Mouse (Mus musculus): ENCODE data around the gene Gm45713.
"Not testable (repeated sequence)": the region's sequence is repeated elsewhere in the genome, so short reads cannot be mapped to it uniquely, and the experiment has no call there.

Gene Gm45713

DNA sequence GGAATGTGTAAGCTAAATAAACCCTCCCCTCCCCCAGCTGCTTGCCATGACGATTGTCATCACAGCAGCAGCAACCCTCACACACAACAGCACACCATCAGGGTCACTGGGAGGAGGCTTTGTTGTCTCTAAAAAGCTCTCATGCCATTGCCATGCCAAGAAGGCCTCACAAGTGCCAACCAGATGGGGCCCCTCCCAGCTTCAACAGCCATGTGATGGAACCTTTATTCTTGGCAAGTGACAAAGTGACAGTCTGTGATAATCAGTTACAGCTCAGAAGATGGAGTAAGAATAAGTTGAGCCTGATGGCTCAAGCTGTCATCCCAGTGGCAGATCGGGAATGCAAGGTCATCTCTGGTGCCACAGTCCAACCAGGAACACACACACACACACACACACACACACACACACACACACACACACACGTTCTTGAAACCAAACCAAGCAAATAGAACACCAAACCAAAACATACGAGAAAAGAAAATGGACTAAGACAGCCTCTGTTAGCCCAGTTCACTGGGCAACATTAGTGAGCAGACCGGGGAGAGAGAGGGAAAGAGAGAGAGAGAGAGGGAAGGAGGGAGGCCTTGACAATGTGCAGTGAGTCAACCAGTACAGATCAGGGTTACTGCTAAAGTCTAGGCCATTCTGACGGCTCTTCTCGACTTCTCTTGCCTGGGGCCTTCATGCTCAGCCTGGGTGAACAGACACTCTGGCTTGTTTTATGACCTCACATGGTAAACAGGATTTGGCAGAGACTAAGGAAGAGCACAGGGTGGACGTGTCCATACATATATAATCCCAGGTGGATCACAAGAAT lies 4.1 kb upstream of the Gm45713 start:
- peak; percentile 28 for DNase-seq

DNA sequence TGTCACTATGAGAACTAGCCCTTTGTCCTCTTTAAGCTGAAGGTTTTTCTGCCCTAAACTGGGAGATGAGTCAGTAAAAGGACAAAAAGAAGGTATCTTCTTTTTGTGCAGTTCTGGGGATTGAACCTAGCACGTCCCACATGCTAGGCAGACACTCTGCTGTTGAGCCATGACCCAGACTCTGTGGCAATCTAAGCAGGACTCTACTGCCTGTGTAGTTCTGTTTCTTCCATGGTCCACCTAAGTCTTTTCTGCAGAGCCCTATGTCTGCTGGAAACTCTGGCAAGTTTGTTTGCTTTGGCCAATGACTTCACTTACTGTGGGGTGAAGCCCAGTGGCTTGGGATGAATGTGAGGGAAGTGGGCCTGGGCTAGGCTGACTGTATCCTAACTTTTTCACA lies 2.4 kb upstream of the Gm45713 start:
- no peak for DNase-seq

GRCm38 (mm10) chr7:45137171-45138006 lies 1.4 kb upstream of the Gm45713 start:
- DNase-seq: peak; percentile 41

GRCm38 (mm10) chr7:45135370-45135769 lies 661 bp downstream of the Gm45713 start:
- DNase-seq: no peak

GRCm38 (mm10) chr7:45134544-45135026 lies 1.4 kb downstream of the Gm45713 start:
- peak; percentile 58 for DNase-seq

GRCm38 (mm10) chr7:45133446-45134159 lies 2.4 kb downstream of the Gm45713 start:
- peak; percentile 36 for DNase-seq

- peak; percentile 51 for DNase-seq
These were observed 4.2 kb downstream of the Gm45713 start for GRCm38 (mm10) chr7:45131850-45132249.

- DNase-seq: peak; percentile 64
These were observed 6.1 kb downstream of the Gm45713 start for GRCm38 (mm10) chr7:45129776-45130512.

DNA sequence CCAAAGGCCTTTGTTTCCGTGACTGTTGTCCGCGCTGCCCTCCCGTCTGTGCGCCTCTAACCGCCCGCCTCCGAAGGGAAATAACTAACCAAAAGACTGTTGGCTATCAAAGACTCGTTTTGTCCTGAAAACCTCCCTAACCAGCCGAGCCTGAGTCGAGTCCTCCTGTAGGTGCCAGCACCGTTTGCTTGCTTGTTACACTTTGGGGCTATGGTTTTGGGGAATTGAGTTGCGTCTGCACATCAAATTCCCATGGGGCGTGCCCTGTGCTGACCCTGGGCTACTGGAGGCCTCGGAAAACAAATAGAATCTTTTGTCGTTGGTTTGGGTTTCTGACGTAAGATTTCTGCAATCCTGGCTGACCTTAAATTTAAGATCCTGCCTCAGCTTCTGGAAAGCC lies 6.7 kb downstream of the Gm45713 start:
- no peak for DNase-seq

GRCm38 (mm10) chr7:45128624-45129246 lies 7.3 kb downstream of the Gm45713 start, which contains the start of gene Rpl13a:
Gene Rpl13a, minus strand, starts transcription at chr7:45128761.
- DNase-seq: peak; percentile 100

DNA sequence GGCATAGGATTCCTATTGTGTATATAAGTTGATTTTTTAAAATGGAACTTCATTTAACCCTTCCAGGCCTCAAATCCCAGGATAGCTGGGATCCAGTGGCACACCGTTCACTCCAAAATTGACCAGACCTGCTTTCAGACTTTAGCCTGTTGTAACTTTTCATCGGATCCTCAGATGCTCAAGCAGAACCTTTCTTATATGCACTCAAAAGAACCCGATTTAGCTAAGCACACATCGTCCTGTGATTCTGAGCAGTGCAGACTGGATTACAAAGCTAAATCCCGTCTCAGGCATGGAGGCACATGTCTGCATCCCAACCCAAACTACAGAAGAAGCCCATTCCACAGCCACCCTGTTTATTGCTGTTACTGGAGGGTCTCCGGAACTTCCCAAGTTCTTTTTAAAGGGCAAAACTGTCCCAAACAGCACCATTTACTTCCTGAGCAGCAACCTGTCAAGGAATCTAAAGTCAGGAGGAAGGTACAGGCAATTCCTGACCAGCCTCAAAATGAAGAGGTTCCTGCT lies 8.3 kb downstream of the Gm45713 start:
- no peak for DNase-seq

DNA sequence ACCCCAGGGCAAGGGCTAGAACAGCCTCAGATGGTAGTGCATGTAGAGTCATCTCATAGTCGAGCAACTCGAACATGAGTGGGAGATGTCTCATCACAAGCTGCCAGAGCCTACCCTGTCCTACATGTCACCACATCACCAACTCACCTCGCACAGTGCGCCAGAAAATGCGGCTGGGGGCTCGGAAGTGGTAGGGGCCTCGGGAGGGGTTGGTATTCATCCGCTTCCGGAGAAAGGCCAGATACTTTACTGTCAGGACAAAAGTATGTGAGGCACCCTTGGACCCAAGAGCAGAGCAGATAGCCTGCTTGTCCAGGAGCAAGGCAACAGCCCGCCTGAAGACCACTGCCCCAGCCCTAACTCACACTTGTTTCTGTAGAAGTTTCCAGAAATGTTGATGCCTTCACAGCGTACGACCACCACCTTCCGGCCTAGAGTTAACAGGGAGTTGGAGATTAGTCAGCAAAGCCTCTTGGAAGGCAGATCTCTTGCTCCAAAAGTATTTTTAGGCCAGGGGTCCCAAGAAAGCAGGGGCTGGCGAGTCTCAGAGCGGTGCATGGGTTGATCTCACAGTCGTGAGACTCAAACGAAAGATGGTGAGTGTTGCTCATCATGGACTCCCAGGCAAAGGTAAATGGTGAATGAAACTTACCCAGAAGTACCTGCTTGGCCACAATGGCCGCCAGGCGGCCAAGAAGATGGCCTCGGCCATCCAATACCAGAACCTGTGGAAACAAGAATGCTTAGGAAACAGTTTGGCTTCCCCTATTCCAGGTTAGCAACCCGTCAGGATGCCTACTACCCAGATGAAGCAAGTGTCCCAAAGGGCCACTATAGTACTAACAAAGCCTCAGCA lies 9.0 kb downstream of the Gm45713 start:
- no peak for DNase-seq

DNA sequence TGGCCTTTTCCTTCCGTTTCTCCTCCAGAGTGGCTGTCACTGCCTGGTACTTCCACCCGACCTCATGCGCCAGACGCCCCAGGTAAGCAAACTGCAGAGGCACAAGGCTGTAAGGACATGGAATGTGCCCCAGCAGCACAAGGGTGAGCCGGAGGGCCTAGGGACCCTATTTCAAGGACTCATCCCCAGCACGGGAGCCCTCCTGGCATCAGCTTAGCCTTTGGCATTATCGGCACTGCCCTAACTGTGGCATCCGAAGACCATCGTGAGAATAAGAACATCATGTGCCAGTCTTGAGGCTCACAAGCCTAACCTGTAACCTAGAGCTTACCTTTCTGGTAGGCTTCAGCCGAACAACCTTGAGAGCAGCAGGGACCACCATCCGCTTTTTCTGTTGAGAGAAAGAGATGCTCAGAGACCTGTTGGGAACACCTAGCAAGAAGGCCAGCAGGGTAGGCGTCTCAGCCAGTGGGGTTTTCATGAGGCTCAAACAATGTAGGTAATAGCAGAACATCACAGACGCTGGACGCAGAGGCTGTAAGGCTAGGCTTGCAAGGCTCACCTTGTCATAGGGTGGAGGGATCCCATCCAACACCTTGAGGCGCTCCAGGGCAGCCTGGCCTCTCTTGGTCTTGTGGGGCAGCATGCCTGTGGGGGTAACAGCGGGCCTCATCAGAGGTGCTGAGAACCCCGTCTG lies 9.7 kb downstream of the Gm45713 start:
- peak; percentile 53 for DNase-seq

DNA sequence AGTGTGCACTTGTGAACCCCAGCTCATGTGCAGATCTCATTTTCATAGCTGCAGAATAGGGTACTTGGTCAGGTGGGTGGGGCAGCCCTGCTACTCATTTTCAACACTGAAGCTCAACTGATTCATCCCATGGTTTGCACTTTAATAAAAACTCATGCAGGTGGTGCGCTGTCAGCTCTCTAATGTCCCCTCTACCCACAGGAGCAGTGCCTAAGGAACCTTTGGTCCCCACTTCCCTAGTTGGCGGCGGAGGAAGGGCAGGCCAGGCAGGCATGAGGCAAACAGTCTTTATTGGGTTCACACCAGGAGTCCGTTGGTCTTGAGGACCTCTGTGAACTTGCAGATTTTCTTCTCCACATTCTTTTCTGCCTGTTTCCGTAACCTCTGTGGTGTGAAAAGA lies 10.4 kb downstream of the Gm45713 start:
- not testable (repeated sequence) for DNase-seq

DNA sequence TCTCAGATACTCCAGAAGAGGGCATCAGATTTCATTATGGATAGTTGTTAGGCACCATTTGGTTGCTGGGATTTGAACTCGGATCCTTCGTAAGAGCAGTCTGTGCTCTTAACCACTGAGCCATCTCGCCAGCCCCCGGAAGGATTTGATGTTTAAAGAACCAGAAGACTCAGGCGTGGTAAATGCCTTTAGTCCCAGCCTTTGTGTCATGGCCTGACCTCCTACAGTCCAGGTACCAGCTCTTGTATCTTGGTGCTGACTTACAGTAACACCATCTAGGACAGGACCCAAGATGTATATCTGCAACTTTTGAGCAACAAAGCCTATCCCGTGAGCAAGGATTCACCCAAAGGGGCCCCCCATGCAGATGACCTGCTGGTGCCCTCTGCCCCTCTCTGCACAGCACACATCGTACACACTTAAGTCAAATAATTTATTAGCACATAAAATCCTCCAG lies 10.9 kb downstream of the Gm45713 start:
- DNase-seq: peak; percentile 46

GRCm38 (mm10) chr7:45124224-45125143 lies 11.5 kb downstream of the Gm45713 start, which contains the start of gene Rps11:
Gene Rps11, minus strand, starts transcription at chr7:45124439.
- DNase-seq: peak; percentile 99

GRCm38 (mm10) chr7:45123186-45123570 lies 12.9 kb downstream of the Gm45713 start:
- no peak for DNase-seq

GRCm38 (mm10) chr7:45122561-45123185 lies 13.4 kb downstream of the Gm45713 start:
- DNase-seq: peak; percentile 45

Data from cerebellum, adult 9-11 months (tissue).